10 mouse cellular contexts compared by ENCODE assay signal in genomic region chr3:147099143-147099713, GRCm38 (mm10).
DNase-seq lines count a peak whose midpoint lies in the region; ATAC-seq and TF ChIP-seq lines count a peak whose summit lies in the region.
"Had no signal": no experiment of that assay in that cellular context is flagged by ENCODE, and none has a peak within 500 bp of the region (broad histone marks: within the 10 kb centered on the region; RNA-seq: fewer than 3 reads in every experiment).

No protein-coding gene starts in this region.

- no peaks in the 10 kb centered on the region for H3K9me3 ChIP-seq in heart, embryonic 14.5 days (ENCODE audit: control insufficient read depth, low read length)
- H3K9me3 ChIP-seq in lung, embryonic 16.5 days (ENCODE audit: control insufficient read depth, low read length): no peaks in the 10 kb centered on the region
- no peaks in the 10 kb centered on the region for H3K9me3 ChIP-seq in forebrain, postnatal 0 days (ENCODE audit: low read length)
- no peaks in the 10 kb centered on the region for H3K9me3 ChIP-seq in midbrain, postnatal 0 days (ENCODE audit: low read length)
- H3K9me3 ChIP-seq: hindbrain, embryonic 12.5 days had no signal

- peaks cover 14% of the 10 kb centered on the region for H3K27me3 ChIP-seq in heart, embryonic 14.5 days (ENCODE audit: control insufficient read depth, insufficient read depth, low read length)
- H3K27me3 ChIP-seq in lung, embryonic 16.5 days (ENCODE audit: control insufficient read depth, insufficient read depth, low read depth, low read length): no peaks in the 10 kb centered on the region; the same call in 1 of the 2 replicates
- no peaks in the 10 kb centered on the region for H3K27me3 ChIP-seq in forebrain, postnatal 0 days (ENCODE audit: insufficient read depth, low read length)
- no peaks in the 10 kb centered on the region for H3K27me3 ChIP-seq in midbrain, postnatal 0 days (ENCODE audit: insufficient read depth, low read length)
- H3K27me3 ChIP-seq: hindbrain, embryonic 12.5 days had no signal

- H3K36me3 ChIP-seq in heart, embryonic 14.5 days (ENCODE audit: control insufficient read depth, insufficient read depth, low read length): no peaks in the 10 kb centered on the region
- no peaks in the 10 kb centered on the region for H3K36me3 ChIP-seq in lung, embryonic 16.5 days (ENCODE audit: control insufficient read depth, insufficient read depth, low read length)
- no peaks in the 10 kb centered on the region for H3K36me3 ChIP-seq in forebrain, postnatal 0 days (ENCODE audit: insufficient read depth)
- H3K36me3 ChIP-seq in midbrain, postnatal 0 days (ENCODE audit: insufficient read depth, low read length): no peaks in the 10 kb centered on the region
- H3K36me3 ChIP-seq: hindbrain, embryonic 12.5 days had no signal

- H3K9ac ChIP-seq in heart, embryonic 14.5 days (ENCODE audit: low read length): no peak overlapping the region
- peak overlapping the region; percentile 39; the same call in 1 of the 2 replicates for H3K9ac ChIP-seq in lung, embryonic 16.5 days (ENCODE audit: low read length)
- H3K9ac ChIP-seq in forebrain, postnatal 0 days: no peak overlapping the region
- no peak overlapping the region for H3K9ac ChIP-seq in midbrain, postnatal 0 days (replicated peaks; ENCODE audit: low read length, poor library complexity, severe bottlenecking)
- H3K9ac ChIP-seq: hindbrain, embryonic 12.5 days had no signal

- H3K4me2 ChIP-seq in heart, embryonic 14.5 days (ENCODE audit: low read length): peak overlapping the region; percentile 54
- peak overlapping the region; percentile 8; the same call in 1 of the 2 replicates for H3K4me2 ChIP-seq in lung, embryonic 16.5 days (ENCODE audit: low read depth, low read length)
- no peak overlapping the region for H3K4me2 ChIP-seq in forebrain, postnatal 0 days (ENCODE audit: low read depth)
- H3K4me2 ChIP-seq in midbrain, postnatal 0 days (ENCODE audit: low read depth, low read length, poor library complexity, severe bottlenecking): peak overlapping the region; percentile 20; the same call in 1 of the 2 replicates

- no peak overlapping the region for H3K27ac ChIP-seq in heart, embryonic 14.5 days (replicated peaks in 1 of 2; ENCODE audit: control insufficient read depth in 1 of 2, insufficient read depth in 1 of 2, low read depth in 2 of 2, low read length in 2 of 2)
- no peak overlapping the region for H3K27ac ChIP-seq in lung, embryonic 16.5 days (ENCODE audit: low read length)
- H3K27ac ChIP-seq in forebrain, postnatal 0 days (ENCODE audit: low read depth, low read length): no peak overlapping the region
- no peak overlapping the region for H3K27ac ChIP-seq in midbrain, postnatal 0 days (ENCODE audit: low read depth, low read length)
- H3K27ac ChIP-seq: hindbrain, embryonic 12.5 days had no signal

- WGBS in heart, embryonic 14.5 days: 17% methylated on average over 12 of the region's 12 CpGs
- 30% methylated on average over 12 of the region's 12 CpGs for WGBS in lung, embryonic 16.5 days
- WGBS in forebrain, postnatal 0 days: 27% methylated on average over 12 of the region's 12 CpGs
- 26% methylated on average over 12 of the region's 12 CpGs for WGBS in midbrain, postnatal 0 days

- peaks cover 9 to 16% of the 10 kb centered on the region in 2 experiments; a peak in 3 of 4 replicates for H3K4me1 ChIP-seq in heart, embryonic 14.5 days (ENCODE audit: control insufficient read depth in 2 of 2, insufficient read depth in 2 of 2, low read length in 2 of 2)
- H3K4me1 ChIP-seq in lung, embryonic 16.5 days (replicated peaks; ENCODE audit: control insufficient read depth, insufficient read depth, low read length): 0 out of 2 replicates have a peak, but pooled peaks cover 2% of the 10 kb centered on the region
- H3K4me1 ChIP-seq in forebrain, postnatal 0 days (ENCODE audit: insufficient read depth): no peaks in the 10 kb centered on the region; the same call in 1 of the 2 replicates
- peaks cover 8% of the 10 kb centered on the region for H3K4me1 ChIP-seq in midbrain, postnatal 0 days (ENCODE audit: insufficient read depth, low read length)

- no peak for ATAC-seq in heart, embryonic 14.5 days (ENCODE audit: insufficient number of reproducible peaks, insufficient read depth, low FRiP score, low read depth)
- no peak for ATAC-seq in lung, embryonic 16.5 days (ENCODE audit: low read depth)
- no peak for ATAC-seq in forebrain, postnatal 0 days
- no peak for ATAC-seq in midbrain, postnatal 0 days (ENCODE audit: low FRiP score)

- TF ChIP-seq CTCF in forebrain, postnatal 0 days (IDR thresholded peaks at IDR 0.05; ENCODE audit: low read depth): no peak
- no peak for TF ChIP-seq CTCF in midbrain, postnatal 0 days (IDR thresholded peaks at IDR 0.05)

- DNase-seq in heart, postnatal 4 days: no peak
- no peak for DNase-seq in lung, postnatal 36 days
- peak; percentile 38 for DNase-seq in forebrain, postnatal 0 days
- DNase-seq in midbrain, postnatal 0 days (ENCODE audit: low spot score): no peak
- DNase-seq in cerebellum, adult 8-10 months: no peak
- no peak for DNase-seq in urinary bladder, postnatal 4 days (ENCODE audit: low spot score in 2 of 2)
- DNase-seq: thymus, adult 18-20 months had no signal

- H3K4me3 ChIP-seq in heart, embryonic 14.5 days (ENCODE audit: control insufficient read depth in 1 of 2, insufficient read depth in 1 of 2, low read depth in 1 of 2, low read length in 2 of 2): peak overlapping the region in 1 of 2 experiments; percentile 9; a peak in 3 of 4 replicates
- H3K4me3 ChIP-seq in lung, embryonic 16.5 days (ENCODE audit: low read length): no peak overlapping the region
- no peak overlapping the region for H3K4me3 ChIP-seq in forebrain, postnatal 0 days (ENCODE audit: low read depth, low read length)
- no peak overlapping the region for H3K4me3 ChIP-seq in midbrain, postnatal 0 days (ENCODE audit: low read depth, low read length)
- H3K4me3 ChIP-seq: hindbrain, embryonic 12.5 days had no signal
